Mouse (Mus musculus): Measurements from ENCODE around the gene Cts7.

Gene Cts7

DNA sequence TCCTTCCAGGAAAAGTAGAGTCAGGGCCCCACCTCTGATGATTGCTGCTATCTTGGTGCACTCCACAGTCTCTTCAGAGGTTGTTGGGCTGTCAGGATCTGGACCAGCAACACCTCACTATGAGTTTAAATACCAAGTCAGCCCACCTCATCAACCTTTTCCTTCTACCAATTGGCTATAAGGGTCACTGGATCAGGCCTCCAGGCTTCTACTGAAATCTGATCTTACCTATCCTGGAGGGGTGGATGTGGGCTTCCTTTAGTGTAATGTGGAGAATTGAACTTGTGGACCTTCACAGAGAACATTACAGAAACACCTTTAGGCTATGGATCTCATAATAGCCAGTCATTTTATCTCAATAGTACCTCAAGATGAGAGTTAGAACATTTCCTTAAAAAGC is at the start of gene Cts7:
Gene Cts7, minus strand, starts transcription at position 101 of the 400 bp plus-strand sequence.
- DNase-seq, result no peak

Measured in retina, postnatal 1 day (tissue).